ENCODE assay signal across 8 mouse cellular contexts in the genomic region with DNA sequence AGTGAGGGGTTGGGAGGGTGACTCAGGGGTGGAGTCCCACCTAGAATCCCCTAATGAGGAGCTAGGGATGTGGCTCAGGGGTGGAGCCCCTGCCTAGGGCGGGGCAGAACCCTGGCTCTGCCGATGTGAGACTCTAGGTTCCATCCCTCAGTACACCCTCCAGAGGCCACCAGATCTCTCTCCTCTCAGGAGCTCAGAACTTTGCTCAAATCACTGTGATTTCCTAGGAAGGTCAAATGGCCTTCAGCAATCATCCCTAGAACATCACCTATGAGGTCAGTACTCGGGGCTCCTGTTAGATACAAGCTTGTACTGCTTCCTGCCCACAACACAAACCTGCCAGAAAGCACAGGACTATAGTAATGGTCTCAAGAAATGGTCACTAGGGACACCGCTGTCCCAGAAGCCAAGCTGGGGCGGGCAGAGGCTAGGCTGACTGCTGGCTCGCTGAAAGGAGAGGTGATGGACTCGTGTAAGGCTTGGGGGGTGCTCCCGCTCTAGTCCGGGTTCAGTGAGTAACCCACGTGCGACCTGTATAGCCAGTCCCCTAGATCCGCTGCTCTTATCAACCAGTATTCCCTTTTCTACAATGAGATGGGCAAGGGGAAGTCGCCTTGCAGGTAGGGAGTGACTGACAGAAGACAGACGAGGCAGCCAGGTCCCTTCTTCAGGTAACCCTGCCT. TPM values are rescaled to one million over a fixed set of nuclear protein-coding genes. Genes with fewer than 3 reads are reported as not detected.
DNase-seq lines count a peak whose midpoint lies in the region; ATAC-seq and TF ChIP-seq lines count a peak whose summit lies in the region.

No protein-coding gene starts in this region.

- in situ Hi-C loops in Patski (cut with MboI; ENCODE audit: low pct_unique_long_range_greater_than_20kb) = no loop called here

- peak overlapping the region; percentile 69 for H3K4me3 ChIP-seq in kidney, embryonic 14.5 days (ENCODE audit: low read length)

- H3K4me1 ChIP-seq in kidney, embryonic 14.5 days (ENCODE audit: control insufficient read depth, insufficient read depth, low read length) = peaks cover 13% of the 10 kb centered on the region

- H3K27ac ChIP-seq in kidney, embryonic 14.5 days (ENCODE audit: low read depth, low read length) = peak overlapping the region; percentile 1; the same call in 1 of the 2 replicates

- no peak for DNase-seq in kidney, postnatal 25 days
- DNase-seq in Patski (ENCODE audit: low read depth, low spot score) = no peak
- DNase-seq in urinary bladder, postnatal 4 days (ENCODE audit: low spot score in 2 of 2) = no peak
- no peak for DNase-seq in adrenal gland, adult 2 months
- no peak for DNase-seq in layer of hippocampus, adult 18-20 months (ENCODE audit: low spot score in 2 of 2)

- under 1% methylated on average over 14 of the region's 14 CpGs for WGBS in kidney, embryonic 14.5 days

- no peaks in the 10 kb centered on the region for H3K9me3 ChIP-seq in kidney, embryonic 14.5 days (ENCODE audit: control insufficient read depth, low read length)

- POLR2A ChIA-PET in Patski (lab: Charles Lee) = interaction anchor here (1.2 kb wide), 1 partner anchor 35 kb away, joined by 3 read pairs; a partner anchor contains a TSS

- H3K36me3 ChIP-seq in kidney, embryonic 14.5 days (ENCODE audit: control insufficient read depth, insufficient read depth, low read length) = peaks cover 46% of the 10 kb centered on the region

- H3K27me3 ChIP-seq in kidney, embryonic 14.5 days (ENCODE audit: control insufficient read depth, insufficient read depth, low read length) = no peaks in the 10 kb centered on the region
- no peaks in the 10 kb centered on the region for H3K27me3 ChIP-seq in Patski

- peak overlapping the region; percentile 64 for H3K9ac ChIP-seq in kidney, embryonic 14.5 days (ENCODE audit: low read depth, low read length)

- ATAC-seq in kidney, embryonic 14.5 days (ENCODE audit: low FRiP score, low TSS enrichment) = peak; percentile 30
- peak; percentile 15 for ATAC-seq in Patski
- peak; percentile 6 to 23; a peak in 2 of 4 replicates for ATAC-seq in hematopoietic stem cell, adult 5-6 weeks (replicated peaks in 1 of 2; ENCODE audit: insufficient read depth in 1 of 2, low FRiP score in 2 of 2, low TSS enrichment in 1 of 2, low read depth in 1 of 2, poor library complexity in 2 of 2, severe bottlenecking in 2 of 2)
- ATAC-seq in megakaryocyte, adult 5-6 weeks (ENCODE audit: poor library complexity, severe bottlenecking) = peak; percentile 28

- peak overlapping the region; percentile 67 for H3K4me2 ChIP-seq in kidney, embryonic 14.5 days (replicated peaks; ENCODE audit: low read depth, low read length)

- CTCF ChIA-PET in Patski (lab: Charles Lee) = interaction anchor here (0.8 kb wide), 1 partner anchor 13 kb away, joined by 3 read pairs; no protein-coding TSS in a partner anchor

- TF ChIP-seq CTCF in Patski (IDR thresholded peaks at IDR 0.05) = no peak

RNA-seq across cellular contexts. Expression of a gene that starts 0.6 kb away (rescaled TPM):
- polyA plus RNA-seq in kidney, embryonic 14.5 days (2014; fragmentation: Nextera tagmentation; extraction: Ambion mirVana) = 80.5 and 89.2 TPM in 2 replicates
- 96.5 TPM for polyA plus RNA-seq in Patski (2021)
- 21.7 and 31.0 TPM in 2 replicates for total RNA-seq in hematopoietic stem cell, adult 5-6 weeks (2017)
- total RNA-seq in megakaryocyte, adult 5-6 weeks (2015) = 27.0 and 32.5 TPM in 2 replicates
- 25.7 and 29.1 TPM in 2 replicates for total RNA-seq in megakaryocyte, adult 5-6 weeks (2017)
- total RNA-seq in adrenal gland, adult 2 months (2021) = 10 to 100 TPM; 51.8 to 55.3 TPM
- 70.5 and 71.0 TPM in 2 replicates for polyA plus RNA-seq in adrenal gland, adult 2 months (2012; rRNA removed)
- 10 to 100 TPM; 41.7 to 44.3 TPM for total RNA-seq in layer of hippocampus, adult 18-20 months (2021)

RNA-seq across cellular contexts. Expression of a gene that starts 20.8 kb away (rescaled TPM):
- 11.4 and 11.8 TPM in 2 replicates for polyA plus RNA-seq in kidney, embryonic 14.5 days (2014; fragmentation: Nextera tagmentation; extraction: Ambion mirVana)
- 2.0 TPM for polyA plus RNA-seq in Patski (2021)
- 2.6 and 2.9 TPM in 2 replicates for total RNA-seq in hematopoietic stem cell, adult 5-6 weeks (2017)
- 4.3 and 4.4 TPM in 2 replicates for total RNA-seq in megakaryocyte, adult 5-6 weeks (2015)
- 3.2 and 4.8 TPM in 2 replicates for total RNA-seq in megakaryocyte, adult 5-6 weeks (2017)
- 1 to 10 TPM; 2.0 to 2.4 TPM for total RNA-seq in adrenal gland, adult 2 months (2021)
- polyA plus RNA-seq in adrenal gland, adult 2 months (2012; rRNA removed) = 4.2 and 6.7 TPM in 2 replicates
- 1 to 10 TPM; 4.6 to 6.1 TPM for total RNA-seq in layer of hippocampus, adult 18-20 months (2021)

RNA-seq across cellular contexts. Expression of a gene that starts 35.6 kb away (rescaled TPM):
- polyA plus RNA-seq in kidney, embryonic 14.5 days (2014; fragmentation: Nextera tagmentation; extraction: Ambion mirVana) = 31.5 and 40.3 TPM in 2 replicates
- polyA plus RNA-seq in Patski (2021) = 58.5 TPM
- total RNA-seq in hematopoietic stem cell, adult 5-6 weeks (2017) = 9.7 TPM in 2 replicates
- 25.4 and 26.2 TPM in 2 replicates for total RNA-seq in megakaryocyte, adult 5-6 weeks (2015)
- 17.3 and 18.1 TPM in 2 replicates for total RNA-seq in megakaryocyte, adult 5-6 weeks (2017)
- total RNA-seq in adrenal gland, adult 2 months (2021) = 10 to 100 TPM; 37.5 to 39.7 TPM
- 53.2 and 65.3 TPM in 2 replicates for polyA plus RNA-seq in adrenal gland, adult 2 months (2012; rRNA removed)
- total RNA-seq in layer of hippocampus, adult 18-20 months (2021) = 10 to 100 TPM; 61.7 to 63.8 TPM

RNA-seq across cellular contexts. Expression of a gene that starts 43.0 kb away (rescaled TPM):
- 1.4 TPM in 2 replicates for polyA plus RNA-seq in kidney, embryonic 14.5 days (2014; fragmentation: Nextera tagmentation; extraction: Ambion mirVana)
- polyA plus RNA-seq in Patski (2021) = 2.0 TPM
- 0.99 and 2.1 TPM in 2 replicates for total RNA-seq in hematopoietic stem cell, adult 5-6 weeks (2017)
- total RNA-seq in megakaryocyte, adult 5-6 weeks (2015) = 1.5 TPM in 2 replicates
- total RNA-seq in megakaryocyte, adult 5-6 weeks (2017) = 2.0 and 2.7 TPM in 2 replicates
- total RNA-seq in adrenal gland, adult 2 months (2021) = 10 to 100 TPM in 1 of 2 experiments, 1 to 10 TPM in 1; 6.3 to 10.2 TPM
- polyA plus RNA-seq in adrenal gland, adult 2 months (2012; rRNA removed) = 32.9 and 36.5 TPM in 2 replicates
- total RNA-seq in layer of hippocampus, adult 18-20 months (2021) = 100 to 1,000 TPM; 128 to 130 TPM
